Mouse (Mus musculus): ENCODE measurements around the gene Tmem170b.

DNA sequence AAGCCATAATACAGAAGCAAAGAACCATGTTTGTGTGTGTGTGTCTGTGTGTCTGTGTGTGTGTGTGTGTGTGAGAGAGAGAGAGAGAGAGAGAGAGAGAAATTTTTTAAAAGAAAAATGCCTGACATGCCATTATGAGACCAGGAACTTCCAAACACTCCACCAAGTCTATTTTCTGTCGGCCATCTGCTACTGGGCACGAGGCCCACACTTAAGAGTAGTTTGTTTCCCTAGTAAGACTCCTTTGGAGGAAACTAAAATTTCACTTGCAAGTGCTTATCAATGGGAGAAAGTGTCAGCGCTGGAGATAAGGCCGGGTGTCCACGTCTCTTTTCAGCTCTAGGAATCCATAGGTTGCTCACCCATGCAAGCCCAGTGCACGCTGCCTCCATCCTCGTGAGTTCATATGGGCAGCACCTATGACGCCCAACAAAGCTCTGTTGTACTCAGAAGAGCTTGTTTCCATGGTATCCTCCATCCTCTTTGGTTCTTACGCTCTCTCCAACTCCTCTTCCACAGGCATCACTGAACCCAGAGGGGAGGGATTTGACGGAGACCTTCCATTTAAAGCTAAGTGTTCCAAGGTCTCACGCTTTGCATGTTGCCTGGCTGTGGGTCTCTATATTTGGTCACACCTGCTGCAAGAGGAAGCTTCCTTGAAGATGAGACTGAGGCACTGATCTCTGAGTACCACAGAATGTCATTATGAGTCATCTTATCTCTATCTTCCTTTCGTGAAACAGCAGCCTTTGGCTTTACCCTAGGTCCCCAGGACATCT is 76.8 kb downstream of the Tmem170b start:
- TF ChIP-seq CTCF (IDR thresholded peaks at IDR 0.05; ENCODE audit: low read depth): no peak
- TF ChIP-seq EP300 (optimal IDR thresholded peaks at IDR 0.05): no peak

All from stomach, postnatal 0 days (tissue).